In the genomic region with DNA sequence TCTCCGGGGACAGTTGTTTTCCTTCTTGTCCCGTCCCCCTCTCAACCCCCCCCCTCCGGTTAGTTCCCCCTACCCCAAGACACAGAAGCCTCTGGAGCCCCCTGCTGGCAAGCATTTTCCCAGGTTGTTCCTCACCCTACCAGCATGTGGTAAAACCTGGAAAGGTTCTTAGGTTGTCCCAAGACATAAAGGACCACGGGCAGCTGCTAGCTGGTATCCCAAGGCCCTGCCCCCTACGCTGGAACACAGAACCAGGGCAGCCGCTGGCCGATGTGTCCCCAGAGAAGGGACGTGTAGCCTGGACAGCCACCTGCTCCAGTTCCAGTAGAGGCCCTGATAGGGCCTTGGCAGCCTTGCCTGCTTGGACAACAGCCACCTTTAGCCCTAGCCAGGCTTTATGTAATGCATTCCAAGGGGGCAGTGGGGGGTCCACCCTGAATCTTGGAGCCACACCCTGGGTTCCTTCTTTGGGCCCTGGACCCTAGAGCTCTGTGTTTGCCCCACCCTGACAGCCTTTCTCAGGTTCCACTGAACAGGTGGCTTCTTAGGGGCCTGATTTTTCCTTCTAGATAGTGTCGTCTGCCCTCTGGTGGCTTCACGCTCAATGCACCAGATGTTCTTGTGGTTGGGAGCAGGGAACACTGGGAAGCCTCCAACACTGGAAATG, we compare ENCODE assay signal across 8 mouse cellular contexts. TPM values are rescaled to one million over a fixed set of nuclear protein-coding genes. Genes with fewer than 3 reads are reported as not detected.
DNase-seq lines count a peak whose midpoint lies in the region; ATAC-seq lines count a peak whose summit lies in the region.

No protein-coding gene starts in this region.

- H3K27ac ChIP-seq in forebrain, embryonic 13.5 days, result peak overlapping the region; percentile 86
- peak overlapping the region; percentile 62; the same call in 1 of the 2 replicates for H3K27ac ChIP-seq in limb, embryonic 12.5 days
- 0 out of 2 replicates have a peak overlapping the region, but pooled peaks have one; percentile 39 for H3K27ac ChIP-seq in midbrain, embryonic 13.5 days

- H3K36me3 ChIP-seq in forebrain, embryonic 13.5 days (ENCODE audit: poor library complexity, severe bottlenecking), result peaks cover 40% of the 10 kb centered on the region
- peaks cover 41% of the 10 kb centered on the region for H3K36me3 ChIP-seq in limb, embryonic 12.5 days
- peaks cover 39% of the 10 kb centered on the region for H3K36me3 ChIP-seq in midbrain, embryonic 13.5 days

- H3K4me3 ChIP-seq in forebrain, embryonic 13.5 days, result peak overlapping the region; percentile 92
- peak overlapping the region; percentile 90 for H3K4me3 ChIP-seq in limb, embryonic 12.5 days (replicated peaks)
- H3K4me3 ChIP-seq in midbrain, embryonic 13.5 days (replicated peaks), result peak overlapping the region; percentile 90

- peak overlapping the region; percentile 93 for H3K4me2 ChIP-seq in forebrain, embryonic 13.5 days
- peak overlapping the region; percentile 95 for H3K4me2 ChIP-seq in limb, embryonic 12.5 days
- peak overlapping the region; percentile 99 for H3K4me2 ChIP-seq in midbrain, embryonic 13.5 days (replicated peaks)

- WGBS in forebrain, embryonic 13.5 days, result 5% methylated on average over 10 of the region's 10 CpGs
- WGBS in limb, embryonic 12.5 days, result 5% methylated on average over 10 of the region's 10 CpGs
- 4% methylated on average over 10 of the region's 10 CpGs for WGBS in midbrain, embryonic 13.5 days

- H3K4me1 ChIP-seq in forebrain, embryonic 13.5 days, result peaks cover 26% of the 10 kb centered on the region
- peaks cover 20% of the 10 kb centered on the region for H3K4me1 ChIP-seq in limb, embryonic 12.5 days (replicated peaks)
- peaks cover 27% of the 10 kb centered on the region for H3K4me1 ChIP-seq in midbrain, embryonic 13.5 days (replicated peaks)

- peak; percentile 78 for DNase-seq in right cerebral cortex, postnatal 14 days
- no peak for DNase-seq in right cerebral cortex, postnatal 36 days (ENCODE audit: low spot score in 2 of 2)
- peak; percentile 55 for DNase-seq in c-Kit-negative CD71-positive TER-119-positive erythroid progenitor cells, embryonic 14.5 days (ENCODE audit: low read depth, low spot score)
- DNase-seq in heart, postnatal 4 days, result peak; percentile 82
- DNase-seq in thymus, postnatal 25 days, result peak; percentile 71

- no peaks in the 10 kb centered on the region for H3K9me3 ChIP-seq in forebrain, embryonic 13.5 days (replicated peaks)
- no peaks in the 10 kb centered on the region for H3K9me3 ChIP-seq in limb, embryonic 12.5 days
- H3K9me3 ChIP-seq in midbrain, embryonic 13.5 days, result no peaks in the 10 kb centered on the region

- H3K9ac ChIP-seq in forebrain, embryonic 13.5 days, result peak overlapping the region; percentile 88
- H3K9ac ChIP-seq in limb, embryonic 12.5 days (replicated peaks), result peak overlapping the region; percentile 89
- peak overlapping the region; percentile 88 for H3K9ac ChIP-seq in midbrain, embryonic 13.5 days (replicated peaks)

- no peaks in the 10 kb centered on the region for H3K27me3 ChIP-seq in forebrain, embryonic 13.5 days
- H3K27me3 ChIP-seq in limb, embryonic 12.5 days, result no peaks in the 10 kb centered on the region
- no peaks in the 10 kb centered on the region for H3K27me3 ChIP-seq in midbrain, embryonic 13.5 days

- no peak for ATAC-seq in forebrain, embryonic 13.5 days
- ATAC-seq in limb, embryonic 12.5 days (ENCODE audit: insufficient number of reproducible peaks, insufficient read depth, low FRiP score, low TSS enrichment, low read depth), result no peak
- ATAC-seq in midbrain, embryonic 13.5 days, result no peak

RNA-seq across cellular contexts. Expression of gene Cdc34, which starts 1.1 kb away (rescaled TPM):
- polyA plus RNA-seq in forebrain, embryonic 13.5 days (2015; fragmentation: Nextera tagmentation; extraction: Ambion mirVana), result 101 and 109 TPM in 2 replicates
- 100 to 1,000 TPM; 134 to 145 TPM for total RNA-seq in heart, postnatal 4 days (2021)
- 139 and 149 TPM in 2 replicates for polyA plus RNA-seq in limb, embryonic 12.5 days (2016; fragmentation: Nextera tagmentation; extraction: Ambion mirVana)
- polyA plus RNA-seq in midbrain, embryonic 13.5 days (2015; fragmentation: Nextera tagmentation; extraction: Ambion mirVana), result 109 and 110 TPM in 2 replicates

RNA-seq across cellular contexts. Expression of gene Gzmm, which starts 5.8 kb away (rescaled TPM):
- polyA plus RNA-seq in forebrain, embryonic 13.5 days (2015; fragmentation: Nextera tagmentation; extraction: Ambion mirVana), result 1.3 and 1.4 TPM in 2 replicates
- 1 to 10 TPM; 2.9 to 3.7 TPM for total RNA-seq in heart, postnatal 4 days (2021)
- polyA plus RNA-seq in limb, embryonic 12.5 days (2016; fragmentation: Nextera tagmentation; extraction: Ambion mirVana), result 0.74 and 1.2 TPM in 2 replicates
- polyA plus RNA-seq in midbrain, embryonic 13.5 days (2015; fragmentation: Nextera tagmentation; extraction: Ambion mirVana), result 1.4 and 1.7 TPM in 2 replicates

RNA-seq across cellular contexts. Expression of gene Tpgs1, which starts 13.9 kb away (rescaled TPM):
- 67.8 and 73.0 TPM in 2 replicates for polyA plus RNA-seq in forebrain, embryonic 13.5 days (2015; fragmentation: Nextera tagmentation; extraction: Ambion mirVana)
- 10 to 100 TPM; 18.8 to 20.3 TPM for total RNA-seq in heart, postnatal 4 days (2021)
- polyA plus RNA-seq in limb, embryonic 12.5 days (2016; fragmentation: Nextera tagmentation; extraction: Ambion mirVana), result 57.6 and 63.1 TPM in 2 replicates
- 80.8 and 84.1 TPM in 2 replicates for polyA plus RNA-seq in midbrain, embryonic 13.5 days (2015; fragmentation: Nextera tagmentation; extraction: Ambion mirVana)

RNA-seq across cellular contexts. Expression of gene Madcam1, which starts 18.7 kb away (rescaled TPM):
- 0.31 and 0.43 TPM in 2 replicates for polyA plus RNA-seq in forebrain, embryonic 13.5 days (2015; fragmentation: Nextera tagmentation; extraction: Ambion mirVana)
- total RNA-seq in heart, postnatal 4 days (2021), result under 1 TPM; 0.36 to 0.67 TPM
- polyA plus RNA-seq in limb, embryonic 12.5 days (2016; fragmentation: Nextera tagmentation; extraction: Ambion mirVana), result 7.1 and 7.2 TPM in 2 replicates
- polyA plus RNA-seq in midbrain, embryonic 13.5 days (2015; fragmentation: Nextera tagmentation; extraction: Ambion mirVana), result 0.50 and 0.90 TPM in 2 replicates

RNA-seq across cellular contexts. Expression of gene Bsg, which starts 21.2 kb away (rescaled TPM):
- 489 and 502 TPM in 2 replicates for polyA plus RNA-seq in forebrain, embryonic 13.5 days (2015; fragmentation: Nextera tagmentation; extraction: Ambion mirVana)
- total RNA-seq in heart, postnatal 4 days (2021), result 100 to 1,000 TPM; 793 to 876 TPM
- polyA plus RNA-seq in limb, embryonic 12.5 days (2016; fragmentation: Nextera tagmentation; extraction: Ambion mirVana), result 676 and 680 TPM in 2 replicates
- polyA plus RNA-seq in midbrain, embryonic 13.5 days (2015; fragmentation: Nextera tagmentation; extraction: Ambion mirVana), result 564 and 608 TPM in 2 replicates

Comparison
In these comparisons a context has a peak if more than half of its experiments do, and no peak if none do; other contexts are left out.
1. DNase-seq: peak in right cerebral cortex, postnatal 14 days (single experiment), c-Kit-negative CD71-positive TER-119-positive erythroid progenitor cells, embryonic 14.5 days (single experiment), heart, postnatal 4 days (single experiment) and thymus, postnatal 25 days (single experiment); none in right cerebral cortex, postnatal 36 days (0 of 2).
2. Peak in every context shown above with its lines, with median percentiles within 50 percentile points of each other: H3K27ac ChIP-seq, H3K4me2 ChIP-seq, H3K4me3 ChIP-seq and H3K9ac ChIP-seq.